Mouse (Mus musculus) spleen, postnatal 0 days (tissue): ENCODE data around the gene Tm6sf2. TPM values are rescaled to one million over a fixed set of nuclear protein-coding genes. Genes with fewer than 3 reads are reported as not detected.

Experiments used
- polyA plus RNA-seq: library from polyadenylated mRNA; unstranded; fragments of >200 nt; fragmentation: Nextera tagmentation; extraction: Ambion mirVana; gene quantifications from 2 replicates; pipeline ENCODE4 v1.2.1, GENCODE M21; 2015

The Tm6sf2 gene
- polyA plus RNA-seq = 0.29 and 0.35 TPM in 2 replicates

DNA sequence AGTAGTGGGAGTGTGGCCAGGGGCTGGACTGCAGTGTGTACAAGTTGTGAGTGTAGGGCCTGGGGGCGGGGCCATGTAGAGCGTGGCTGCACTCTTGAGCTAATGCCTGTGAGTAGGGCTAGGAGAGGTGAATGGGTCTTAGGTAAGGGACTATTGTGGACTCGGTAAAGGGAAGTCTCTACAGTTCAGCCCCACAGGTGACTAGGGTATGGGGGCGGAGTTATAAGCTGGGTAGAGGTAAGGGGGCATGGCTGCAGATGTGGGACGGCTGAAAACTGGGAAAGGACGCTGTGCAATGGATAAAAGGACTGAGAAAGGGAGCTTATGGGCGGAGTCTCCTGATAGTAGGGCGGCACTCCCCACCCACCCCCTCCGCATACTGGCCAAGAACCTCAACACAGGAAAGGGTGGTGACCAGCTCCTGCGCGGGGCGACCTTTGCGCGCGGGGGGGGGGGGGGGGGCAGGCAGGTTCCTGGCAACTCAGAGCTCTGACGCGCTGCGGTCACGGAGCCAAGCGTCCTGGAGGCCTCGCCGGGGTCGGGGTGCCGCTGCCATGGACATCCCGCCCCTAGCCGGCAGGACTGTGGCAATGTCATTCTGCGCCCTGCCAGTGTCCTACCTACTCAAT lies at the start of gene Tm6sf2:
Gene Tm6sf2, plus strand, starts transcription at position 484 of the 629 bp plus-strand sequence.

DNA sequence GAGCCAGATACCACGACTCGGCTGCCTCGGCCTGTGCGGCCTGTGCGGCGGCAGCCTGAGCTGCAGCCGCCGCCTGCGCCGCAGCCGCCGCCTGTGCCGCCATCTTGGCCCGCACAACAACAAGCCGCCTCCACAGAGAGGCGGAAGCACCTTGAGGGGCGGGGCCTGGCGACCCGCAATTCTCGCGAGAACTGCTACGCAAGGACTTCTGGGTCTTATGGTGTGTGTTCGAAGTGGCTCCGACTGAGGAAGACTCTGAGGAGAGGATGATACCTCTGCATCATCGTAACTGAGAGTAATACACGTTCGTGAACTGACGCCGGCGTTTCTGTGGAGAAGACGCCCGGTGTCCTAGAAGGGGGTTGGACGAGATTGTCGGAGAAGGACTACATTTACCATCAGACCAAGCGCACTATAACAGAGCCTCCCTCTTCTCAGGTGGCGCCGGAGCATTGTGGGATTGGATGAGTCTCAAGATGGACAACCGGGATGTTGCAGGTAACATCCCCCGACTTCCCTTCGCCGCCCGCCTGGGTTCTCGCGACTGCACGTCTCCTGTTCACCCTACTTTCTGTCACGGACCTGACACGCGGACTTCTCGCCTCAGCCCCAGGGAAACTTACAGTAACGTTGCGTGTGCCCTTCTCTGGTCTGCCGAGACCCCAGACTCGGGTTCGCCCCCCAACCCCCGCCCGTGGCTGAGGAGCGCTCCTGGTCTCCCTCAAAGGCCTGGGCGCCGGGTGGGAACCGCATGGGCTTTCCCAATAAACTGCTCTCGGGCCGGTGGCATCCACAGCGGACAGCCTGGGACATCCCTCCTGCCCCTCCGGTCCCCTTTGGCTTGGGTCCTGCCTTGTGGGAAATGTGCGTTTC lies 29.9 kb upstream of the Tm6sf2 start, which contains the start of the genes Mau2 and Sugp1:
Gene Mau2, minus strand, starts transcription at position 152 of the 873 bp plus-strand sequence.
Gene Sugp1, plus strand, starts transcription at position 231 of the 873 bp plus-strand sequence.

DNA sequence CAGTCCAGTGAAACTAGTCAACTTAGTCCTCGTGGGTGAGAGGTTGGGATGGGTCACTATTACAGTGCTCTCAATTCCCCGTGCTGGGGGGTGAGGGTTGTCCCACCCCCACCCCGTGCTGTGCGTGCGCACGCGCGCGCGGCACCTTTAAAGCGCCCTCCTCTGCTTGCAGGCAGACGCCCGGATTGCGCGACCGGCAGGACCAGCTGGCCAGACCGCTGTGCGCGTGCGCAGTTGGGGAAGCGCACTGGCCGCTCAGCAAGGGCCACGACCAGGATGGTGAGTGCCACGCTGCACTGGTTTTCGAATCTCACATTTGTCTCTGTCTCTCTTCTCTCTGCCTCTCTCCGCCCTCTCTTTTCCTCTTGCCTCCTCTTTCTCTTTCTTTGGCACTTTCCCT lies 10.6 kb downstream of the Tm6sf2 start, which contains the start of gene Hapln4:
Gene Hapln4, plus strand, starts transcription at position 173 of the 400 bp plus-strand sequence.

DNA sequence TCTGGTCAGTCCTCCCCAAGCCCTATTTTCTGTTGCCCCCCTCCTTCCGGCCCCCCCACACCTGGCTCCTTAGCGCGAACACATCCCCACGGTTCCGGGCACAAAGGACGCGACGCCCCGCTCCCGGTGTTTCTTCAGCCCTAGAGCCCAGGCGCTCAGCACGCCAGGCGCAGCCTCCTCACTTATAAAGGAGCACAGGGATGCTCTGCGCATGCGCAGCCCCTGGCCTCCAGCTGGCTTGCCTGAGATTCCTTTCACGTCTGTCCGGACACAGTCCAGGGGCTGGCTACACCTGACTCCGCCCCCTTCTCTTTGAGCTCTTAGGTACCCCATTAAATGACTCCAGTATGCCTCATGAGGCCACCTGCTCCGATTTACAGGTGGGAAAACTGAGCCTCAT lies 47.9 kb downstream of the Tm6sf2 start, which contains the start of gene Ncan:
Gene Ncan, minus strand, starts transcription at position 207 of the 400 bp plus-strand sequence.

Other genes starting within 250 kb of the Tm6sf2 start
- gene Pbx4, start 240.4 kb upstream of the Tm6sf2 start, polyA plus RNA-seq = 9.5 and 13.5 TPM in 2 replicates
- gene Cilp2, start 185.2 kb upstream of the Tm6sf2 start, polyA plus RNA-seq = 0.13 and 0.30 TPM in 2 replicates
- 3.7 and 4.8 TPM in 2 replicates for gene Tssk6, start 170.7 kb upstream of the Tm6sf2 start, polyA plus RNA-seq
- 112 TPM in 2 replicates for gene Ndufa13, start 170.4 kb upstream of the Tm6sf2 start, polyA plus RNA-seq
- 0.34 and 1.4 TPM in 2 replicates for gene Yjefn3, start 170.2 kb upstream of the Tm6sf2 start, polyA plus RNA-seq
- gene Gatad2a, start 76.5 kb upstream of the Tm6sf2 start, polyA plus RNA-seq = 33.0 and 33.7 TPM in 2 replicates
- 26.9 and 29.0 TPM in 2 replicates for gene Mau2, start 30.2 kb upstream of the Tm6sf2 start, polyA plus RNA-seq
- 21.6 and 22.8 TPM in 2 replicates for gene Sugp1, start 30.1 kb upstream of the Tm6sf2 start, polyA plus RNA-seq
- not detected in 2 replicates for gene Hapln4, start 10.5 kb downstream of the Tm6sf2 start, polyA plus RNA-seq
- gene Ncan, start 47.9 kb downstream of the Tm6sf2 start, polyA plus RNA-seq = 0.02 TPM in 1 of 2 replicates, not detected in the other
- 29.3 and 30.0 TPM in 2 replicates for gene Nr2c2ap, start 58.4 kb downstream of the Tm6sf2 start, polyA plus RNA-seq
- 7.3 and 8.6 TPM in 2 replicates for gene Rfxank, start 66.2 kb downstream of the Tm6sf2 start, polyA plus RNA-seq
- 26.4 and 31.2 TPM in 2 replicates for gene Borcs8, start 66.6 kb downstream of the Tm6sf2 start, polyA plus RNA-seq
- gene Mef2b, start 66.8 kb downstream of the Tm6sf2 start, polyA plus RNA-seq = 0.22 and 0.40 TPM in 2 replicates
- gene Tmem161a, start 99.4 kb downstream of the Tm6sf2 start, polyA plus RNA-seq = 25.9 and 30.0 TPM in 2 replicates
- 5.4 TPM in 2 replicates for gene Slc25a42, start 139.4 kb downstream of the Tm6sf2 start, polyA plus RNA-seq
- gene Sugp2, start 161.3 kb downstream of the Tm6sf2 start, polyA plus RNA-seq = 18.2 and 18.8 TPM in 2 replicates
- gene Armc6, start 161.5 kb downstream of the Tm6sf2 start, polyA plus RNA-seq = 12.2 and 13.3 TPM in 2 replicates
- 12.8 and 17.0 TPM in 2 replicates for gene Homer3, start 209.9 kb downstream of the Tm6sf2 start, polyA plus RNA-seq
- 27.7 and 29.9 TPM in 2 replicates for gene Ddx49, start 229.6 kb downstream of the Tm6sf2 start, polyA plus RNA-seq
- 164 and 185 TPM in 2 replicates for gene Cope, start 229.6 kb downstream of the Tm6sf2 start, polyA plus RNA-seq
- 0.46 and 0.73 TPM in 2 replicates for gene Cers1, start 242.9 kb downstream of the Tm6sf2 start, polyA plus RNA-seq